Mouse (Mus musculus): ENCODE measurements around the gene Ubxn7. TPM values are rescaled to one million over a fixed set of nuclear protein-coding genes. Genes with fewer than 3 reads are reported as not detected.
A peak's percentile ranks its signal among the peaks of the same experiment; 100 is the strongest.

Ubxn7 gene
- total RNA-seq, 2 experiments from 2014 or later: 14.5 to 16.1 TPM

GRCm38 (mm10) chr16:32419517-32420483 lies 87.7 kb downstream of the Ubxn7 start, which contains the start of gene Tctex1d2:
Gene Tctex1d2 (plus strand): TSS chr16:32419702.
- no peak for TF ChIP-seq CTCF (IDR thresholded peaks at IDR 0.05)
- Histone ChIP-seq H3K27ac (peak within 1 kb of the TSS; percentile 88), H3K4me3 (peak within 1 kb of the TSS; percentile 80)
- peak; percentile 97 for DNase-seq
- intact Hi-C loops (cut with DNase I): no loop called here

GRCm38 (mm10) chr16:32427506-32427905 lies 95.4 kb downstream of the Ubxn7 start:
- no peak for TF ChIP-seq CTCF (IDR thresholded peaks at IDR 0.05)
- H3K4me3 ChIP-seq: no peak overlapping the region
- no peak overlapping the region for H3K27ac ChIP-seq
- intact Hi-C loops (cut with DNase I): loop anchor here (5.0 kb wide), 1 partner anchor 45 kb away; no protein-coding TSS in a partner anchor
- no peak for DNase-seq

- peak within 1 kb of the TSS; percentile 87 for H3K4me3 ChIP-seq
- intact Hi-C loops (cut with DNase I): loop anchor here (5.0 kb wide), 2 partner anchors 98 to 153 kb away; partner anchors contain the start of genes Rnf168 and Ubxn7
- peak; percentile 93 for DNase-seq
- peak; percentile 42; the same call in 1 of the 2 replicates for TF ChIP-seq CTCF (IDR thresholded peaks at IDR 0.05)
- peak within 1 kb of the TSS; percentile 93 for H3K27ac ChIP-seq
Measured at GRCm38 (mm10) chr16:32430474-32431046, 98.5 kb downstream of the Ubxn7 start, which contains the start of gene Pcyt1a. Gene Pcyt1a (plus strand): TSS chr16:32430921.

- H3K27ac ChIP-seq: peak overlapping the region; percentile 93
- no peak for DNase-seq
- TF ChIP-seq CTCF (IDR thresholded peaks at IDR 0.05): no peak
- intact Hi-C loops (cut with DNase I): loop anchor here (5.0 kb wide), 2 partner anchors 99 to 154 kb away; partner anchors contain the start of genes Rnf168 and Ubxn7
- H3K4me3 ChIP-seq: peak overlapping the region; percentile 87
Measured at GRCm38 (mm10) chr16:32431047-32431591, 99.1 kb downstream of the Ubxn7 start.

GRCm38 (mm10) chr16:32431926-32432325 lies 99.9 kb downstream of the Ubxn7 start:
- Histone ChIP-seq H3K27ac (peak overlapping the region; percentile 93), H3K4me3 (peak overlapping the region; percentile 87)
- no peak for DNase-seq
- intact Hi-C loops (cut with DNase I): loop anchor here (5.0 kb wide), 2 partner anchors 100 to 155 kb away; partner anchors contain the start of genes Rnf168 and Ubxn7
- no peak for TF ChIP-seq CTCF (IDR thresholded peaks at IDR 0.05)

GRCm38 (mm10) chr16:32433138-32433537 lies 101.1 kb downstream of the Ubxn7 start:
- no peak for TF ChIP-seq CTCF (IDR thresholded peaks at IDR 0.05)
- Histone ChIP-seq H3K4me3 (no peak overlapping the region), H3K27ac (peak overlapping the region; percentile 93)
- intact Hi-C loops (cut with DNase I): loop anchor here (5.0 kb wide), 2 partner anchors 101 to 156 kb away; partner anchors contain the start of genes Rnf168 and Ubxn7
- DNase-seq: no peak

GRCm38 (mm10) chr16:32434066-32434465 lies 102.0 kb downstream of the Ubxn7 start:
- intact Hi-C loops (cut with DNase I): loop anchor here (5.0 kb wide), 2 partner anchors 102 to 157 kb away; partner anchors contain the start of genes Rnf168 and Ubxn7
- H3K27ac ChIP-seq: peak overlapping the region; percentile 93
- DNase-seq: peak; percentile 69
- no peak for TF ChIP-seq CTCF (IDR thresholded peaks at IDR 0.05)
- H3K4me3 ChIP-seq: peak overlapping the region; percentile 31

- TF ChIP-seq CTCF (IDR thresholded peaks at IDR 0.05): no peak
- peak overlapping the region; percentile 93 for H3K27ac ChIP-seq
- H3K4me3 ChIP-seq: no peak overlapping the region
- no peak for DNase-seq
- intact Hi-C loops (cut with DNase I): loop anchor here (5.0 kb wide), 2 partner anchors 102 to 157 kb away; partner anchors contain the start of genes Rnf168 and Ubxn7
Measured at GRCm38 (mm10) chr16:32434691-32435090, 102.6 kb downstream of the Ubxn7 start.

- DNase-seq: no peak
- peak overlapping the region; percentile 93 for H3K27ac ChIP-seq
- intact Hi-C loops (cut with DNase I): no loop called here
- TF ChIP-seq CTCF (IDR thresholded peaks at IDR 0.05): no peak
- H3K4me3 ChIP-seq: no peak overlapping the region
Measured at GRCm38 (mm10) chr16:32436657-32437056, 104.6 kb downstream of the Ubxn7 start.

- peak overlapping the region; percentile 93 for H3K27ac ChIP-seq
- peak; percentile 40 for DNase-seq
- H3K4me3 ChIP-seq: no peak overlapping the region
- intact Hi-C loops (cut with DNase I): no loop called here
- TF ChIP-seq CTCF (IDR thresholded peaks at IDR 0.05): no peak
Measured at GRCm38 (mm10) chr16:32437266-32437665, 105.2 kb downstream of the Ubxn7 start.

GRCm38 (mm10) chr16:32441432-32441831 lies 109.4 kb downstream of the Ubxn7 start:
- no peak for DNase-seq
- TF ChIP-seq CTCF (IDR thresholded peaks at IDR 0.05): no peak
- Histone ChIP-seq H3K27ac (peak overlapping the region; percentile 17; the same call in 1 of the 2 replicates), H3K4me3 (no peak overlapping the region)
- intact Hi-C loops (cut with DNase I): no loop called here

Other genes starting within 250 kb of the Ubxn7 start
- gene Pigx, start 232.5 kb upstream of the Ubxn7 start, total RNA-seq (2021): 10 to 100 TPM; 11.3 to 12.6 TPM
- gene Cep19, start 232.5 kb upstream of the Ubxn7 start, total RNA-seq (2021): 1 to 10 TPM; 8.3 to 8.4 TPM
- gene Nrros, start 166.7 kb upstream of the Ubxn7 start, total RNA-seq (2021): 1 to 10 TPM; 1.6 TPM
- gene Bex6, start 152.4 kb upstream of the Ubxn7 start, total RNA-seq (2021): not detected
- 10 to 100 TPM; 15.1 to 16.6 TPM for gene Fbxo45, start 85.1 kb upstream of the Ubxn7 start, total RNA-seq (2021)
- 1 to 10 TPM; 6.2 to 7.8 TPM for gene Wdr53, start 85.0 kb upstream of the Ubxn7 start, total RNA-seq (2021)
- 10 to 100 TPM; 59.1 to 76.9 TPM for gene Smco1, start 60.8 kb upstream of the Ubxn7 start, total RNA-seq (2021)
- gene Rnf168, start 54.8 kb upstream of the Ubxn7 start, total RNA-seq (2021): 10 to 100 TPM in 1 of 2 experiments, 1 to 10 TPM in 1; 8.6 to 10.5 TPM
- not detected for gene Tm4sf19, start 68.2 kb downstream of the Ubxn7 start, total RNA-seq (2021)
- gene Tctex1d2, start 87.4 kb downstream of the Ubxn7 start, total RNA-seq (2021): 1 to 10 TPM; 5.3 TPM
- 100 to 1,000 TPM; 108 to 123 TPM for gene Pcyt1a, start 98.7 kb downstream of the Ubxn7 start, total RNA-seq (2021)
- gene Slc51a, start 155.6 kb downstream of the Ubxn7 start, total RNA-seq (2021): not detected
- not detected for gene Zdhhc19, start 164.0 kb downstream of the Ubxn7 start, total RNA-seq (2021)

Measured in gastrocnemius, adult 2 months (tissue).